Mouse (Mus musculus): ENCODE data around the gene Hexim2.

Gene Hexim2

GRCm38 (mm10) chr11:103174411-103174832 is 42.2 kb downstream of the Hexim2 start:
- no peak for DNase-seq

DNA sequence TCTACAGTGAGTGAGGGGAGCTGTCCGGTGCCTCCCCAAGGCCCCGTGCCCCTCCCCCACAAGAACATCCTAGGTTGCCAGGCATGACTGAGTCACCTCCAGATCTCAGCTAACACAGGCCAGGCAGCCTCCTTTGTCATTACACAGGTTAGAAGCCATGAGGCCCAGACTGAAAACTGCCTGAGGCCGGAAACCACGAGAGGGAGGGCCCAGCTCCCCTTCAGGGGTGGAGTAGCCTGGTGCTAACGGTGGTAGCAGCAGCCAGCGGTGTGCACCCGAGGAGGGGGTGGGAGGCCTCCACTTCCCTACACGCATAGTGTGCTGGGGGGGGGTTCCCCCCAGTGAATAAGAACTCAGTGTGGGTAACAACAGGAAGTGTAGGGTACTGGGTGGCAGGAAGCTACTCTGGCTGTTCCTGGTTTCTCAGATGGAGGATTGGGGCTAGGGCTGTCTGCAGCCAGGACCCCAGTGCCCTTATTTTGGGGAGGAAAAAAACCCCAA is 42.7 kb downstream of the Hexim2 start:
- no peak for DNase-seq

- no peak for DNase-seq
Observed at GRCm38 (mm10) chr11:103175688-103176442, 43.6 kb downstream of the Hexim2 start.

DNA sequence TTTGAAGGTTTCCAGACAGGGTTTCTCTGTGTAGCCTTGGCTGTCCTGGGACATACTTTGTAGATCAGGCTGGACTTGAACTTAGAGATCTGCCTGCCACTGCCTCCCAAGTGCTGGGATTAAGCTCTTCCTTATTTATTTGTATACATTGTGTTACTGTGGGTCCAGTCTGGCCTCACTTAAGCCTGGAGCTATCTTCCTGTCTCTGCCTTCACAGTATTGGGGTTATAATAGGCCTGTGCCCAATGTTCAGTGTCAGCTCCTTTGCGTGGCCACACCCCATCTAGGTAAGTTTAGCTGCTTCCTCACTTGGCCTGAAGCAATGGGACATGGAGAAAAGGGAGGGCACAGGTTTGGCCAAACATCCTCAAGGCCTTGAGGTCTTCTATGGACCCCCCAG is 44.3 kb downstream of the Hexim2 start:
- no peak for DNase-seq

- DNase-seq = no peak
Observed at GRCm38 (mm10) chr11:103177216-103177615, 45.0 kb downstream of the Hexim2 start.

- DNase-seq = no peak
Observed at GRCm38 (mm10) chr11:103177815-103178485, 45.7 kb downstream of the Hexim2 start.

GRCm38 (mm10) chr11:103178748-103179147 is 46.5 kb downstream of the Hexim2 start:
- no peak for DNase-seq

- no peak for DNase-seq
Observed at GRCm38 (mm10) chr11:103180426-103180825, 48.2 kb downstream of the Hexim2 start.

GRCm38 (mm10) chr11:103181349-103181748 is 49.1 kb downstream of the Hexim2 start:
- no peak for DNase-seq

DNA sequence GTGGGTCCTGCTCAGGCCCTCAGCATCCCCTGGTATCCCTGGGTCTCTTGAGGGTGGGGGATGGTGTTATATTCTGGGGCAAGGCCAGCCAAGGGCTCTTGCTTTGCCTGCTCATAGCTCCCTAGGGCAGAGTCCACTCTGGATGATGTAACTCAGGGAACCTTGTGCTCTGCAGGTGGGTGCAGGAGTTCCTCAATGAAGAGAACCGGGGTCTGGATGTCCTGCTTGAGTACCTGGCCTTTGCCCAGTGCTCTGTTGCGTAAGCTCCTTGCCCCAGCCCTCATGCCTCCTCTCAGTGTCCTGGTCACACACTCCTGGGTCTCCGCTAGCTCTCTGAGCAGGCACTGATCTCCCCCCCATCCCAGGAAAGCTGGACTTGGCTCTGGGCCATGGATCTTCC is 49.7 kb downstream of the Hexim2 start:
- DNase-seq = no peak

- DNase-seq = peak; percentile 57 to 64
Observed at GRCm38 (mm10) chr11:103184891-103185290, 52.7 kb downstream of the Hexim2 start.
